Mouse (Mus musculus): ENCODE measurements at regions not wholly inside any gene's neighbourhood (a gene's known extent, or its start where the extent isn't known, plus 50 kb on each side); places are given as distances from the start of the nearest gene placed in this dataset.

GRCm38 (mm10) chr2:50347486-50348265 is 51.1 kb upstream of the Mmadhc start:
- Histone ChIP-seq H3K9ac (ENCODE audit: low read depth, low read length) (no peak overlapping the region), H3K4me3 (ENCODE audit: low read depth, low read length) (no peak overlapping the region), H3K4me2 (ENCODE audit: low read length) (no peak overlapping the region), H3K36me3 (ENCODE audit: control insufficient read depth, insufficient read depth, low read length) (no peaks in the 10 kb centered on the region), H3K27ac (ENCODE audit: low read length) (no peak overlapping the region), H3K27me3 (ENCODE audit: control insufficient read depth, insufficient read depth, low read depth, low read length) (no peaks in the 10 kb centered on the region), H3K4me1 (ENCODE audit: control insufficient read depth, insufficient read depth, low read length) (no peaks in the 10 kb centered on the region), H3K9me3 (replicated peaks; ENCODE audit: control insufficient read depth, low read length, poor library complexity, severe bottlenecking) (no peaks in the 10 kb centered on the region)
- no peak for ATAC-seq
- WGBS, result 78% methylated on average over 10 of the region's 10 CpGs
